Mouse (Mus musculus): Measurements from ENCODE around the gene Tdrd7. TPM values are rescaled to one million over a fixed set of nuclear protein-coding genes. Genes with fewer than 3 reads are reported as not detected.
A peak's percentile ranks its signal among the peaks of the same experiment; 100 is the strongest.

Gene Tdrd7
- polyA plus RNA-seq, 1 experiment from 2014 or later = 19.2 TPM

- H3K27ac ChIP-seq (ENCODE audit: low read depth, low read length) = peak overlapping the region; percentile 57
- H3K27me3 ChIP-seq (ENCODE audit: control insufficient read depth, insufficient read depth, low read length) = no peaks in the 10 kb centered on the region
- peak; percentile 64; the same call in 1 of the 2 replicates for ATAC-seq (replicated peaks; ENCODE audit: insufficient number of reproducible peaks, low FRiP score, low TSS enrichment)
- H3K4me1 ChIP-seq (ENCODE audit: control insufficient read depth, insufficient read depth, low read length) = peaks cover 24% of the 10 kb centered on the region
- WGBS (ENCODE audit: insufficient replicate concordance) = 16% methylated on average over 4 of the region's 4 CpGs
- H3K9me3 ChIP-seq (replicated peaks; ENCODE audit: control insufficient read depth, low read length) = no peaks in the 10 kb centered on the region
- no peak overlapping the region for H3K9ac ChIP-seq (ENCODE audit: low read depth, low read length)
- H3K4me3 ChIP-seq (ENCODE audit: low read depth, low read length) = no peak overlapping the region
- H3K36me3 ChIP-seq (ENCODE audit: control insufficient read depth, insufficient read depth, low read length) = no peaks in the 10 kb centered on the region
- no peak overlapping the region for H3K4me2 ChIP-seq
Measured at GRCm38 (mm10) chr4:46073736-46074135, 108.6 kb downstream of the Tdrd7 start.

DNA sequence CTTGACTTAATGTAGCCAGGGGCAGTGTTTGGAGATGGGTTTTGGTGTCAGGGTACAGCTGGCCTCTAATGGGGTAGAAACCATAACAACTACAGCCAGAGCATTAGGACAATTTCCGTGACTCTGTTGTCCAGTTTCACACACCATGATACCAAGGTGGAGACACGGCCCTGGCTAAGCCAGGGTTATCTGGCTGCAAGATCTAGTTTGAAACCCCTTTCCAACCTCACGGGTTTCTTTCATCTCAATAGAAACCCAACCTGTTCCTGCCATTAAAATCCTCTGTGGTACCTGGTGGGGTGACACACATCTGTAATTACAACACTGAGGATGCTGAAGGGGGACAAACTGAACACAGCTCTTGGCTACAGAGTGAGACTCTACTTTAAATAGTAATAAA lies 110.5 kb downstream of the Tdrd7 start:
- Histone ChIP-seq H3K4me1 (ENCODE audit: control insufficient read depth, insufficient read depth, low read length) (peaks cover 24% of the 10 kb centered on the region), H3K36me3 (ENCODE audit: control insufficient read depth, insufficient read depth, low read length) (peaks cover 9% of the 10 kb centered on the region), H3K27ac (ENCODE audit: low read depth, low read length) (no peak overlapping the region)

DNA sequence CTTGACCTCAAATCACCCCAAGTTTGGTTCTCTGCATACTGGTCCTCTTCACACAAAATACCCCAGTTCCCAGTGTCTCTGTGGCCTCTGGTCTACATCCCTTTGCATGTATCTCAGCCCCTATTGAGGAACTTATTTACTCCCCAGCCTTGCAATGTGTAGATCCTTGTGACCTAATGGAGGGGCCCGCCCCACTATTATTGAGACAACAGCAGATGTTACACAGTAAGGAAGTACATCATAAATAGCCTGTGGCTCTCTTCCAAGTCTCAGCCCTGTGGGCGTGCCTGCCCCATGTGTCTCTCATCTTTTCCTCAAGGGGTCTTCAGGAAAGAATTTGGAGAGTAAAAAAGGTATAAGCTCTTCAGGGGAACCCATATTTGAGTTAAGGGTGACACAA lies 111.8 kb downstream of the Tdrd7 start:
- no peak for ATAC-seq (replicated peaks; ENCODE audit: insufficient number of reproducible peaks, low FRiP score, low TSS enrichment)
- H3K4me2 ChIP-seq = no peak overlapping the region
- WGBS (ENCODE audit: insufficient replicate concordance) = 74% methylated on average over 2 of the region's 2 CpGs
- H3K4me1 ChIP-seq (ENCODE audit: control insufficient read depth, insufficient read depth, low read length) = peaks cover 24% of the 10 kb centered on the region
- H3K27ac ChIP-seq (ENCODE audit: low read depth, low read length) = no peak overlapping the region
- H3K36me3 ChIP-seq (ENCODE audit: control insufficient read depth, insufficient read depth, low read length) = peaks cover 9% of the 10 kb centered on the region
- H3K9me3 ChIP-seq (replicated peaks; ENCODE audit: control insufficient read depth, low read length) = no peaks in the 10 kb centered on the region
- no peak overlapping the region for H3K9ac ChIP-seq (ENCODE audit: low read depth, low read length)
- H3K27me3 ChIP-seq (ENCODE audit: control insufficient read depth, insufficient read depth, low read length) = no peaks in the 10 kb centered on the region
- H3K4me3 ChIP-seq (ENCODE audit: low read depth, low read length) = no peak overlapping the region

More for the DNA sequence above, 110.5 kb downstream of the Tdrd7 start:
- WGBS (ENCODE audit: insufficient replicate concordance) = 87% methylated on average over 3 of the region's 3 CpGs
- no peaks in the 10 kb centered on the region for H3K9me3 ChIP-seq (replicated peaks; ENCODE audit: control insufficient read depth, low read length)
- no peaks in the 10 kb centered on the region for H3K27me3 ChIP-seq (ENCODE audit: control insufficient read depth, insufficient read depth, low read length)
- H3K4me3 ChIP-seq (ENCODE audit: low read depth, low read length) = no peak overlapping the region
- H3K9ac ChIP-seq (ENCODE audit: low read depth, low read length) = no peak overlapping the region
- ATAC-seq (replicated peaks; ENCODE audit: insufficient number of reproducible peaks, low FRiP score, low TSS enrichment) = no peak
- H3K4me2 ChIP-seq = no peak overlapping the region

GRCm38 (mm10) chr4:46080261-46080660 lies 115.1 kb downstream of the Tdrd7 start:
- Histone ChIP-seq H3K27me3 (ENCODE audit: control insufficient read depth, insufficient read depth, low read length) (no peaks in the 10 kb centered on the region), H3K9ac (ENCODE audit: low read depth, low read length) (no peak overlapping the region), H3K36me3 (ENCODE audit: control insufficient read depth, insufficient read depth, low read length) (peaks cover 18% of the 10 kb centered on the region), H3K4me1 (ENCODE audit: control insufficient read depth, insufficient read depth, low read length) (peaks cover 4% of the 10 kb centered on the region), H3K4me2 (no peak overlapping the region), H3K27ac (ENCODE audit: low read depth, low read length) (no peak overlapping the region), H3K4me3 (ENCODE audit: low read depth, low read length) (no peak overlapping the region), H3K9me3 (replicated peaks; ENCODE audit: control insufficient read depth, low read length) (no peaks in the 10 kb centered on the region)
- 87% methylated on average over 4 of the region's 4 CpGs for WGBS (ENCODE audit: insufficient replicate concordance)
- ATAC-seq (replicated peaks; ENCODE audit: insufficient number of reproducible peaks, low FRiP score, low TSS enrichment) = no peak

GRCm38 (mm10) chr4:46082555-46082954 lies 117.4 kb downstream of the Tdrd7 start:
- Histone ChIP-seq H3K27me3 (ENCODE audit: control insufficient read depth, insufficient read depth, low read length) (no peaks in the 10 kb centered on the region), H3K4me1 (ENCODE audit: control insufficient read depth, insufficient read depth, low read length) (peaks cover 7% of the 10 kb centered on the region), H3K27ac (ENCODE audit: low read depth, low read length) (no peak overlapping the region), H3K9me3 (replicated peaks; ENCODE audit: control insufficient read depth, low read length) (no peaks in the 10 kb centered on the region), H3K36me3 (ENCODE audit: control insufficient read depth, insufficient read depth, low read length) (peaks cover 21% of the 10 kb centered on the region), H3K4me3 (ENCODE audit: low read depth, low read length) (no peak overlapping the region), H3K9ac (ENCODE audit: low read depth, low read length) (no peak overlapping the region), H3K4me2 (no peak overlapping the region)
- 82% methylated on average over 11 of the region's 11 CpGs for WGBS (ENCODE audit: insufficient replicate concordance)
- ATAC-seq (replicated peaks; ENCODE audit: insufficient number of reproducible peaks, low FRiP score, low TSS enrichment) = no peak

Other genes with a start within 250 kb of the Tdrd7 start
- 33.1 and 49.0 TPM in 2 replicates for gene Aldh1b1, start 166.3 kb upstream of the Tdrd7 start, polyA plus RNA-seq (2014; fragmentation: Nextera tagmentation; extraction: Ambion mirVana)
- gene Igfbpl1, start 138.4 kb upstream of the Tdrd7 start, polyA plus RNA-seq (2014; fragmentation: Nextera tagmentation; extraction: Ambion mirVana) = 16.8 and 18.4 TPM in 2 replicates
- 0.27 TPM in 1 of 2 replicates, not detected in the other for gene Stra6l, start 116.7 kb upstream of the Tdrd7 start, polyA plus RNA-seq (2014; fragmentation: Nextera tagmentation; extraction: Ambion mirVana)
- gene Ccdc180, start 75.0 kb upstream of the Tdrd7 start, polyA plus RNA-seq (2014; fragmentation: Nextera tagmentation; extraction: Ambion mirVana) = 0.07 and 0.21 TPM in 2 replicates
- gene Tmod1, start 73.6 kb downstream of the Tdrd7 start, polyA plus RNA-seq (2014; fragmentation: Nextera tagmentation; extraction: Ambion mirVana) = 203 and 215 TPM in 2 replicates
- 59.1 and 67.4 TPM in 2 replicates for gene Ncbp1, start 173.3 kb downstream of the Tdrd7 start, polyA plus RNA-seq (2014; fragmentation: Nextera tagmentation; extraction: Ambion mirVana)
- gene Tstd2, start 173.4 kb downstream of the Tdrd7 start, polyA plus RNA-seq (2014; fragmentation: Nextera tagmentation; extraction: Ambion mirVana) = 23.4 and 26.6 TPM in 2 replicates
- 14.4 and 17.1 TPM in 2 replicates for gene Xpa, start 231.0 kb downstream of the Tdrd7 start, polyA plus RNA-seq (2014; fragmentation: Nextera tagmentation; extraction: Ambion mirVana)

Data from heart, embryonic 11.5 days (tissue).